Mouse (Mus musculus) limb, embryonic 10.5 days (tissue): ENCODE results near the gene Fkbp3. TPM values are rescaled to one million over a fixed set of nuclear protein-coding genes. Genes with fewer than 3 reads are reported as not detected.

ENCODE experiments used
- polyA plus RNA-seq: library from polyadenylated mRNA; unstranded; fragments of >200 nt; fragmentation: Nextera tagmentation; extraction: Ambion mirVana; gene quantifications from 2 replicates; pipeline ENCODE4 v1.2.1, GENCODE M21; 2016

Fkbp3 gene
- polyA plus RNA-seq, 1 experiment from 2014 or later, result 645 TPM

Other genes starting within 250 kb of the Fkbp3 start
- 1.6 and 2.1 TPM in 2 replicates for gene Gm527, start 156.1 kb downstream of the Fkbp3 start, polyA plus RNA-seq
- gene Klhl28, start 108.5 kb downstream of the Fkbp3 start, polyA plus RNA-seq, result 6.5 and 7.7 TPM in 2 replicates
- gene Togaram1, start 108.2 kb downstream of the Fkbp3 start, polyA plus RNA-seq, result 27.0 and 28.7 TPM in 2 replicates
- gene Prpf39, start 37.7 kb downstream of the Fkbp3 start, polyA plus RNA-seq, result 55.4 and 69.3 TPM in 2 replicates
- gene Fancm, start 1.6 kb upstream of the Fkbp3 start, polyA plus RNA-seq, result 16.9 and 17.8 TPM in 2 replicates
- gene Mis18bp1, start 98.6 kb upstream of the Fkbp3 start, polyA plus RNA-seq, result 75.1 and 87.9 TPM in 2 replicates
- gene Wdr20rt, start 151.5 kb upstream of the Fkbp3 start, polyA plus RNA-seq, result not detected in 2 replicates